Mouse (Mus musculus): ENCODE measurements around the gene Hpn.

Gene Hpn

GRCm38 (mm10) chr7:31144886-31145285 is 29.8 kb upstream of the Hpn start:
- no peak for DNase-seq (ENCODE audit: inconsistent age in 2 of 2, low spot score in 1 of 2)

- no peak for DNase-seq (ENCODE audit: inconsistent age in 2 of 2, low spot score in 1 of 2)
These were observed 25.9 kb upstream of the Hpn start for GRCm38 (mm10) chr7:31140941-31141340.

- DNase-seq (ENCODE audit: inconsistent age in 2 of 2, low spot score in 1 of 2): no peak
These were observed 25.2 kb upstream of the Hpn start for GRCm38 (mm10) chr7:31140302-31140701.

- peak; percentile 73 to 87 for DNase-seq (ENCODE audit: inconsistent age in 2 of 2, low spot score in 1 of 2)
These were observed 24.7 kb upstream of the Hpn start for GRCm38 (mm10) chr7:31139765-31140164.

GRCm38 (mm10) chr7:31135717-31136116 is 20.6 kb upstream of the Hpn start:
- DNase-seq (ENCODE audit: inconsistent age in 2 of 2, low spot score in 1 of 2): peak; percentile 70 to 73

- DNase-seq (ENCODE audit: inconsistent age in 2 of 2, low spot score in 1 of 2): peak; percentile 72 to 82
These were observed 16.8 kb upstream of the Hpn start for GRCm38 (mm10) chr7:31131866-31132265.

- peak; percentile 64 to 88 for DNase-seq (ENCODE audit: inconsistent age in 2 of 2, low spot score in 1 of 2)
These were observed 15.8 kb upstream of the Hpn start for GRCm38 (mm10) chr7:31130841-31131240.

GRCm38 (mm10) chr7:31130197-31130596 is 15.1 kb upstream of the Hpn start:
- no peak for DNase-seq (ENCODE audit: inconsistent age in 2 of 2, low spot score in 1 of 2)

- no peak for DNase-seq (ENCODE audit: inconsistent age in 2 of 2, low spot score in 1 of 2)
These were observed 13.1 kb upstream of the Hpn start for GRCm38 (mm10) chr7:31128157-31128705.

- DNase-seq (ENCODE audit: inconsistent age in 2 of 2, low spot score in 1 of 2): peak; percentile 79 to 87
These were observed 12.0 kb upstream of the Hpn start, which contains the start of gene Scn1b for GRCm38 (mm10) chr7:31126851-31127724. Gene Scn1b (minus strand): TSS chr7:31127003.

GRCm38 (mm10) chr7:31126211-31126751 is 11.2 kb upstream of the Hpn start:
- peak in 1 of 2 experiments; percentile 68 for DNase-seq (ENCODE audit: inconsistent age in 2 of 2, low spot score in 1 of 2)

GRCm38 (mm10) chr7:31125116-31125515 is 10.0 kb upstream of the Hpn start:
- no peak for DNase-seq (ENCODE audit: inconsistent age in 2 of 2, low spot score in 1 of 2)

- no peak for DNase-seq (ENCODE audit: inconsistent age in 2 of 2, low spot score in 1 of 2)
These were observed 9.3 kb upstream of the Hpn start for GRCm38 (mm10) chr7:31124381-31124780.

GRCm38 (mm10) chr7:31123697-31124096 is 8.6 kb upstream of the Hpn start:
- DNase-seq (ENCODE audit: inconsistent age in 2 of 2, low spot score in 1 of 2): no peak

GRCm38 (mm10) chr7:31122641-31123631 is 7.8 kb upstream of the Hpn start:
- DNase-seq (ENCODE audit: inconsistent age in 2 of 2, low spot score in 1 of 2): no peak

GRCm38 (mm10) chr7:31119556-31119955 is 4.5 kb upstream of the Hpn start:
- DNase-seq (ENCODE audit: inconsistent age in 2 of 2, low spot score in 1 of 2): no peak

GRCm38 (mm10) chr7:31118486-31118885 is 3.4 kb upstream of the Hpn start:
- DNase-seq (ENCODE audit: inconsistent age in 2 of 2, low spot score in 1 of 2): peak in 1 of 2 experiments; percentile 28

- no peak for DNase-seq (ENCODE audit: inconsistent age in 2 of 2, low spot score in 1 of 2)
These were observed 2.4 kb upstream of the Hpn start for GRCm38 (mm10) chr7:31117465-31117864.

- DNase-seq (ENCODE audit: inconsistent age in 2 of 2, low spot score in 1 of 2): no peak
These were observed 1.6 kb upstream of the Hpn start for GRCm38 (mm10) chr7:31116721-31117145.

GRCm38 (mm10) chr7:31115587-31116043 is 525 bp upstream of the Hpn start:
- peak; percentile 75 to 87 for DNase-seq (ENCODE audit: inconsistent age in 2 of 2, low spot score in 1 of 2)

GRCm38 (mm10) chr7:31114646-31115045 is 444 bp downstream of the Hpn start:
- DNase-seq (ENCODE audit: inconsistent age in 2 of 2, low spot score in 1 of 2): no peak

Measured in adrenal gland, adult (tissue).